Mouse (Mus musculus) MEL (cell line): ENCODE measurements around the gene Rpl35.

Experiments
- EP300 ChIP-seq, 2 experiments: IDR thresholded peaks; 2 replicates each; pipeline ENCODE4 v1.6.1; 2011; ENCODE audit warnings: improper control_type of control experiment in 2 of 2, low read length in 2 of 2, low read depth in 1 of 2, mild to moderate bottlenecking in 1 of 2
- POLR2A ChIP-seq, 2 experiments: IDR thresholded peaks; 2 replicates each; pipeline ENCODE4 v1.6.1; 2011 to 2012; ENCODE audit warnings: low read length in 2 of 2, mild to moderate bottlenecking in 2 of 2, control low read depth in 1 of 2, improper control_type of control experiment in 1 of 2, low read depth in 1 of 2, moderate library complexity in 1 of 2; ENCODE audit not compliant: control insufficient read depth in 1 of 2, insufficient read depth in 1 of 2, poor library complexity in 1 of 2
- TCF12 ChIP-seq: IDR thresholded peaks from 2 replicates; pipeline ENCODE4 v1.6.1; 2014; ENCODE audit warnings: low read depth, mild to moderate bottlenecking, inconsistent platforms, low read length, improper control_type of control experiment, moderate library complexity
- USF1 ChIP-seq: IDR thresholded peaks from 2 replicates; pipeline ENCODE4 v1.6.1; 2014; ENCODE audit warnings: low read depth, mild to moderate bottlenecking, inconsistent platforms, low read length, improper control_type of control experiment, moderate library complexity

DNA sequence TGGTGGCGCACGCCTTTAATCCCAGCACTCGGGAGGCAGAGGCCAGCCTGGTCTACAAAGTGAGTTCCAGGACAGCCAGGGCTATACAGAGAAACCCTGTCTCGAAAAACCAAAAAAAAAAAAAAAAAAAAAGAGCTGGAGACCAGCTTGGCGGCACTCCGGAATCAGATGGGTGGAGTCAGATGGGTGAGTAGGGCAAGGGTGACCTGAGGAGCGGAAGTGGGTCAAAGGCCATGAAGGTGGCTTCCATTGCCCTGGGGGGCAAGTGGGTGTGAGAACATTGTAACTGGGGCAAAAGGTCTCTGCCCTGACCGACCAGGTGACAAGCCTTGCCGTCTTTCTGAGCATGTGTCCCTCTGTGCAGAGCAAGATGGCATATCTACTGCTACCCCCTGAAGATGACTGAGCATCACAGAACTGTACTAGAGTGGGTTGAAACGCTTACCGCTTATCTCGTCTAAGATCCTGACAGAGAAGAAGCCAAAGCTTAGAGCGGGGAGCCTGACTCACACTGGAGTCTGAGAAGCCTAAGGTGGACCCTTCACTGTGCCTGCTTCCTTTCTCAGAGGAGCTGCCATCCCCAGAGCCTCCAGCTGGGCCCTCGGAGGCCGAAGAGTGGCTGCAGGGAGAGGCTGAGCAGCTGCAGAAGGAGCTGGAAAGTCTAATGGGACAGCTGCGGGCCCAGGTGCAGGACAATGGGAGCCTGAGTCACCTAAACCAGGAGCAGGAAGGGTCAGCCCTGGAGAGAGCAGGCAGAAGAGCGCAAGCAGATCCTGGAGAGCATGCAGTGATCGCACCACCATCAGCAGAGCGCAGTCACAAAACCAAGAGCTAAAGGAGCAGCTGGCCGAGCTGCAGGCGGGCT lies 29.3 kb downstream of the Rpl35 start:
- no peak for TF ChIP-seq EP300 (IDR thresholded peaks at IDR 0.05; ENCODE audit: low read depth in 1 of 2, low read length in 2 of 2)
- TF ChIP-seq USF1: no peak
- TF ChIP-seq POLR2A (IDR thresholded peaks at IDR 0.05; ENCODE audit: control insufficient read depth in 1 of 2, insufficient read depth in 1 of 2, low read depth in 1 of 2, low read length in 2 of 2, poor library complexity in 1 of 2): no peak
- no peak for TF ChIP-seq TCF12
